Mouse (Mus musculus) hindbrain, embryonic 15.5 days (tissue): Measurements from ENCODE around the gene Pllp. TPM values are rescaled to one million over a fixed set of nuclear protein-coding genes. Genes with fewer than 3 reads are reported as not detected.
A peak's percentile ranks its signal among the peaks of the same experiment; 100 is the strongest.

Source experiments
- ATAC-seq: fragments of 200-750 bp; cut with Nextera tagmentation; 2 replicates; pipeline ENCODE4 v1.8.0; 2017; ENCODE audit warnings: low read depth, moderate number of reproducible peaks, moderate TSS enrichment; ENCODE audit not compliant: low FRiP score
- H3K27ac ChIP-seq: fragments of 300-500 bp; sonication (generic); replicated peaks from 2 replicates; pipeline ENCODE4 v1.5.1; 2015; ENCODE audit warnings: mild to moderate bottlenecking, inconsistent platforms
- H3K27me3 ChIP-seq: fragments of 300-500 bp; sonication (generic); 2 replicates; pipeline ENCODE4 v1.6.1; 2015; ENCODE audit warnings: control low read depth, inconsistent platforms
- H3K36me3 ChIP-seq: fragments of 300-500 bp; sonication (generic); 2 replicates; pipeline ENCODE4 v1.6.1; 2015; ENCODE audit warnings: control low read depth, inconsistent platforms
- H3K4me1 ChIP-seq: fragments of 300-500 bp; sonication (generic); replicated peaks from 2 replicates; pipeline ENCODE4 v1.6.1; 2015; ENCODE audit warnings: control low read depth, inconsistent platforms
- H3K4me2 ChIP-seq: fragments of 300-500 bp; sonication (generic); 2 replicates; pipeline ENCODE4 v1.6.1; 2015; ENCODE audit warnings: moderate library complexity, mild to moderate bottlenecking, inconsistent platforms
- H3K4me3 ChIP-seq: fragments of 300-500 bp; sonication (generic); 2 replicates; pipeline ENCODE4 v1.5.1; 2015; ENCODE audit warnings: mild to moderate bottlenecking, inconsistent platforms
- H3K9ac ChIP-seq: fragments of 300-500 bp; sonication (generic); 2 replicates; pipeline ENCODE4 v1.6.1; 2015; ENCODE audit warnings: inconsistent platforms
- H3K9me3 ChIP-seq: fragments of 300-500 bp; sonication (generic); 2 replicates; pipeline ENCODE4 v1.6.1; 2016; ENCODE audit warnings: control low read depth, inconsistent platforms
- WGBS: fragments of 180-500 bp; shearing (Covaris S2); methylation state at CpG from one replicate; pipeline ENCODE4 v1.1.7; 2015; 5-methylcytosine and 5-hydroxymethylcytosine counted together
- polyA plus RNA-seq: library from polyadenylated mRNA; unstranded; fragments of >200 nt; fragmentation: Nextera tagmentation; extraction: Ambion mirVana; gene quantifications from 2 replicates; pipeline ENCODE4 v1.2.1, GENCODE M21; 2015

Pllp gene
- polyA plus RNA-seq, 1 experiment from 2014 or later, result 1.7 TPM

DNA sequence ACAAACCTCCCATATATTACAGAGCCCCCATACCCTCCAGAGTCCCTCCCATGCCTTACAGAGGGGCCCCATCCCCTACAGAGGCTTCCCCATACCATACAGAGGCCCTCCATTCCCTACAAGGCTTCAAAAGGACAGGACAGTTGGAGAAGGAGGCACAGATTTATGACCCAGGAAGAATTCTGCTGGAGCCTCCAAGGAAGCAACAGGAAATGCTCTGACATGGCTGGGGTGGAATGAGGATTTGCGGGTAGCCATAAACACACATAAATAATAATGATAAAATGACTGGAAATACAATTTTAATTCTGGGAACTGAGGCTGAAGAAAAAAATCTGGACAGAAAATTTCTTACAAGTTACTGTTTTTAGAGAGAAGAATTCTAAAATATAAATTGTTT is 20.8 kb upstream of the Pllp start:
- 96% methylated on average over 1 of the region's 1 CpGs for WGBS
- Histone ChIP-seq H3K9me3 (no peaks in the 10 kb centered on the region), H3K9ac (no peak overlapping the region), H3K4me3 (no peak overlapping the region), H3K4me1 (0 out of 2 replicates have a peak, but pooled peaks cover 4% of the 10 kb centered on the region), H3K4me2 (no peak overlapping the region), H3K27ac (no peak overlapping the region), H3K36me3 (no peaks in the 10 kb centered on the region), H3K27me3 (no peaks in the 10 kb centered on the region)
- no peak for ATAC-seq

DNA sequence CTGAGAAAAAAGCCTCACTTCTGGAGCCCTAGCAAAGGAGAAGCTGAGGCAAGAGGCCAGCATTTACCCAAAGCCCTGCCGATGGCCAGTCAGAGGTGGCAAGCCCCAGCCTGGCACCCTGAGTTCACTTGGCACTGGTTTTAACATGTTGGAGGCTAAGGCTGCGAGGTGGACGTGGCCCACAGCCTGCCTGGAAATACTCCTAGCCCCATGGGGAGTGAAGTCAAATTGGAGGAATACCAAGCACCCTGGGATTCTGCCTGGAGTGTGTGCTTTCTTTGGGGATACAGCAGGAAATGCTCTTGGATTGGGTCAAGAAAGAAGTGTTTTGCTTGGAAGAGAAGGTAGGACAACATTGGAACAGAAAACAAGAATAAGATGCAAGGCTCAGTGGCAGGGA is 19.8 kb upstream of the Pllp start:
- Histone ChIP-seq H3K27me3 (no peaks in the 10 kb centered on the region), H3K9ac (no peak overlapping the region), H3K4me3 (no peak overlapping the region), H3K4me1 (0 out of 2 replicates have a peak, but pooled peaks cover 4% of the 10 kb centered on the region), H3K4me2 (no peak overlapping the region), H3K9me3 (no peaks in the 10 kb centered on the region), H3K36me3 (no peaks in the 10 kb centered on the region), H3K27ac (no peak overlapping the region)
- 84% methylated on average over 3 of the region's 3 CpGs for WGBS
- no peak for ATAC-seq

DNA sequence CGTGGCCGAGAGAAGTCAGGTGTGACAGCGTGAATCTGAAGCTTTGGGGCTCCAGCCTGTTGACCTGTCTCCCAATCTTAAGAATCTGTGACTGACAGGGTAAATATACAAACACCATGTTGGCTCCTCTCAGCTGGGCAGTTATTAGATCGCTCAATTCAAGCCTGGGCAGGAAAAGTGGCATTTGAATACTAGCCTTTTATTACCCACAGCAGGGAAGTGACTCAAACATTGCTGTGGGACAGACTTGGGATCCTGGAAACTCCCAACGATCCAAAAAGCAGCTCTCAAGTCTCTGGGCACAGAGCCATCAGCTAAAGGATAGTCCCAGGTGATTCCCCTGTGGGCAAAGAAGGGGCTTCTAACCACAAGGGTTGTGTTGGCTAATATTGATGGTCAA is 18.5 kb upstream of the Pllp start:
- 36% methylated on average over 5 of the region's 5 CpGs for WGBS
- Histone ChIP-seq H3K9me3 (no peaks in the 10 kb centered on the region), H3K27me3 (no peaks in the 10 kb centered on the region), H3K36me3 (no peaks in the 10 kb centered on the region), H3K9ac (no peak overlapping the region), H3K4me3 (no peak overlapping the region), H3K27ac (no peak overlapping the region), H3K4me2 (no peak overlapping the region), H3K4me1 (0 out of 2 replicates have a peak, but pooled peaks cover 4% of the 10 kb centered on the region)
- no peak for ATAC-seq

DNA sequence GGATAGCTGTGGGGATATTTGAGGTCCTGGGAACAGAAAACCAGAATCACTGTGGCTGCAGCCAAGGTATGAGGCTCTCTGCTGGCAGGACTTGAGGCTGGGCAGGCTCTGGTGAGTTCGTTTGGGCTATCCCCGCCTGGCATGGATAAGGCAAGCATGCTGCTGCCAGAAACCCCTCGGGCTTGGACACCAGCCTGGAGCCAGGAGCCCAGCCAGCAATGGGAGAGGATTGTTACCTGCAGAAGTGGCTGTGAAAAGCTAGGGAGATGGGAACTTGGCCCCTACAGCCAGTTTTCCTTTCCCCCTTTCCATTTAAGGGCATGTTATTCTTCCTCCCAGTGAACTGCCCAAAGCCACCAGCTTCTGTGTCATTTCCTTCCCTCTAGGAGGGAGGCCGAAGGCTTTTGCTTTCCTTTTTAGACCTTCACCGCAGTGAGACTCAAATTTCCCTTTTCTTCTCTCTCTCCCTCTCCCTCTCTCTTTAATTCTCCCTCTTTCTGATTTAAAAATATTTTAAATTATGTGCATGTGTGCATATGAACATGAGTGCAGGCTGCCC is 15.2 kb upstream of the Pllp start:
- H3K4me2 ChIP-seq, result no peak overlapping the region
- H3K9me3 ChIP-seq, result no peaks in the 10 kb centered on the region
- H3K9ac ChIP-seq, result no peak overlapping the region
- WGBS, result 54% methylated on average over 5 of the region's 5 CpGs
- no peak overlapping the region for H3K4me3 ChIP-seq
- no peaks in the 10 kb centered on the region for H3K27me3 ChIP-seq
- H3K4me1 ChIP-seq, result 0 out of 2 replicates have a peak, but pooled peaks cover 4% of the 10 kb centered on the region
- H3K36me3 ChIP-seq, result no peaks in the 10 kb centered on the region
- peak overlapping the region; percentile 32; the same call in 1 of the 2 replicates for H3K27ac ChIP-seq
- ATAC-seq, result no peak

DNA sequence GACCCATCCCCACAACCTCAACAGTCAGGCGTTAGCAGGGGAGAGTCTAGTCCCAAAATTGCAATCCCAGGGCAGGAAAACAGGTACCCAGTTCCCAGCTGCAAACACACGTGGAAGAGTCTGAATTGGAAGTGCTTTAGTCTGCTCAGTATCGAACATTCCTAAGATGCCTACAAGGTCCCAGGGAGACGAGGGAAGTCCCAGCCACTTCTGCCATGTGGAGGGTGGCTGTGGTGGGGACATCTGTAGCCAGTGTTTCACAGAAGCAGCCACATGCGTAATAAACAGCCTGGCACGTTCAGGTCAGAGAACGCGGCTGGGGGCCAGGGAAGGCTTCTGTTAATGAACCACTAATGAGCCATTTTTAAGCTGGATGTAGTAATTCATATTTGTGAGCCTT is 14.3 kb upstream of the Pllp start:
- no peak overlapping the region for H3K4me2 ChIP-seq
- H3K4me3 ChIP-seq, result no peak overlapping the region
- no peak for ATAC-seq
- WGBS, result 48% methylated on average over 8 of the region's 8 CpGs
- no peak overlapping the region for H3K9ac ChIP-seq
- 0 out of 2 replicates have a peak, but pooled peaks cover 4% of the 10 kb centered on the region for H3K4me1 ChIP-seq
- no peaks in the 10 kb centered on the region for H3K36me3 ChIP-seq
- no peaks in the 10 kb centered on the region for H3K27me3 ChIP-seq
- no peak overlapping the region for H3K27ac ChIP-seq
- no peaks in the 10 kb centered on the region for H3K9me3 ChIP-seq

DNA sequence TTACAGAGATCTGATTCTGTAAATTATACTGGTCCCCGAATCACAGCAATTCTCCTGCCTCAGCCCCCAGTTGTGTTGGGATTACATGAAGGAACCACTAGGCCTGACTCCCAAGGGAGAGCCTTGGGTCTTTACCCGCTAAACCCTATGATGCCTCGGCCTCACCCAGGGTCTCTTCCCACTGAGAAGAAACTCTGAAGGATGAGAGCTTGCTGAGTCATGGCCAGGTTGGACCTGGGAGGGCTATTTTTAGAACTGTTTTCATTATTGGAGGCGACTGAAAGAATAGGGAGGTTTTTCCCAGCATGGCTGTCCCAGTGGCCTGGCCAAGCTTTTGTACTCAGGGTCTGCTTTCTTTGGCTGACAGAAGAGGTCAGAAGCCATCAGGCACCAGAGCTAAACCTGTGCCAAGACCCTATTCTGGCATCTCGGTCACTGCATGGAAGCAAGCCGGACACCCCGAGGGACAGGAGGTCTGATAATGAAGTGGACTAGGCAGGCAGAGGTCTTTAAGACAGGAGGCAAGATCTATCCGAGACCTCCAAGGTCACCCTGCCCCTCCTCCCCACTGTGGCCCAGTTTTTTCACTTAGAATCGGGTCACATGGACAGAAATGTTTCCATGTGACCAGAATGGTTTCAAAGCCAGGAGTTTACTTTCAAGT is 10.8 kb upstream of the Pllp start:
- no peak for ATAC-seq
- WGBS, result 79% methylated on average over 9 of the region's 9 CpGs
- H3K9me3 ChIP-seq, result no peaks in the 10 kb centered on the region
- H3K36me3 ChIP-seq, result no peaks in the 10 kb centered on the region
- H3K27me3 ChIP-seq, result no peaks in the 10 kb centered on the region
- no peak overlapping the region for H3K9ac ChIP-seq
- H3K4me3 ChIP-seq, result no peak overlapping the region
- no peak overlapping the region for H3K27ac ChIP-seq
- no peak overlapping the region for H3K4me2 ChIP-seq
- no peaks in the 10 kb centered on the region for H3K4me1 ChIP-seq

DNA sequence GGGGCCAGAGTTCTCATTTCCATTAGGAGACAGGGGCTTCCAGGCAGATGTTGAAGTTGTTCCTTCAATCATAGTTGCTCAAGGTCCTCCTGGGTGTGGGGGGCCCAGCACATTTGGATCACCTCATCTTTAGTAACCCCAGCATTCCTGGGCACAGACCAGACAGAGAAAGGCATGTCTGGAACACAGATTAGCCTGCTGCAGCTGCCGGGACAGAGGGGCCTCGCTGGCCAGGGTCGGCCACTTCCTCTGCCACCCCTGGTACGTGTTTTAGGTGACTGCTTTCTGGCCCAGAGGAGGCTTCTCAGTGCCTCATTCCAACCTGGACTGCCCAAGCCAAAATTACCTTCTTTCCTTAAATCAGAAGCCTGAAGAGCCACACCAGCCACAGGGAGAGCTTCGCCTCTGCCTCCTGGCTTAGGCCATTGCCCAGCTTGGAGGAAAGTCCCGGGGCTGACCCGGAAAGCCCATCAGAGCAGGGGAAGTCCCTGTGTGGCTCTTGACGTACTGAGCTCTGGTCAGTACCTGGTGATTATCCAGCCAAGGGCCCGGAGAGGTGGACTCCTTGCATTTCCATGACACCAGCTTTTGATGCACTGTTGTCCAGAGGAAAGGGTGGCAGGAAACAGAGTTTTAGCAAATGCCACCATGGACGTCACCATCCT is 9.6 kb upstream of the Pllp start:
- Histone ChIP-seq H3K4me3 (no peak overlapping the region), H3K9me3 (no peaks in the 10 kb centered on the region), H3K4me2 (no peak overlapping the region), H3K4me1 (no peaks in the 10 kb centered on the region), H3K36me3 (no peaks in the 10 kb centered on the region), H3K9ac (no peak overlapping the region), H3K27me3 (no peaks in the 10 kb centered on the region), H3K27ac (no peak overlapping the region)
- 87% methylated on average over 10 of the region's 10 CpGs for whole genome bisulfite sequencing
- ATAC-seq, result no peak

DNA sequence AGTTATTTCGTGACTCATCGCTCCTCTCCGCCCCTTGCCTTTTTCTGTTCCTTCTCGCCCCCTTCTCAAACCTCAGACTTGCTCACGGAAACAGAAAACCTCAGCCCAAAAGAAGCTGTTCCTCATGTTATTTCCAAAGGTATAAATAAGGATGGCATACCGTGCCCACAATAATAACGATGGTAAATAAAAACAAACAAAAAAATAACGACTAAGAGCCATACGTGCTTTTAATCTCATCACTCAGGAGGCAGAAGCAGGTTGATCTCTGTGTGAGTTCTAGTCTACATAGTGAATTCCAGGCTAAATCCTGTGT is 8.5 kb upstream of the Pllp start:
- 13% methylated on average over 9 of the region's 9 CpGs for WGBS
- Histone ChIP-seq H3K27ac (peak overlapping the region; percentile 77), H3K9ac (peak overlapping the region; percentile 35)

DNA sequence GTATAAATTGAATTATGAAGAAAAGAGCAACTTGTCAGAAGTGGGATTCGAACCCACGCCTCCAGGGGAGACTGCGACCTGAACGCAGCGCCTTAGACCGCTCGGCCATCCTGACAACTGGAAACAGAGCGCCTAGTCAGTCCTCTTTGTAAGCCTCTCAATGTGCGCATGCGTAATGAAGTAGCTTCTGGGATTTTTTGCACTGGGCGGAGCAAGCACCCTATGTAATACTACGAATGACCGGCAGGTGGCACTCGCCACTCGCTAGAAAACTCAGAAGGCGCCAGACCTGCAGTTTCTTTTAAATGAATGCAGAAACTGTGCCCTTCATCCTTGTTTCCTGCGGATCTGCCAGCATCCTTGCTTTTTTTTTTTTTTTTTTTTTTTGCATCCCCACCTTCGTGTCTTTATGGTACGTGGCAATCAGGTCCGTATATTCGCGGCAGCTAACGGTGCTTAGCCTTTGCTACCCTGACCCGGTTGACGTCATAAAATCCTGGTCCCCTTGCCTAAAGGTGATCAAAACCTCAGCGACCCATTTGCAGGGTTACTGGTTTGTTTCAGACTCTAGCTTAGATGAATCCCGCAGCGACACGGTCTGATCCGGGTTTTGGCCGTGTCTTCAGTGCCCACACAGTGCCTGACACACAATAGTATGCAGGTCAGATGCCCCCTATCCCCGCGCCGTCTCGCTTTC is 8.0 kb upstream of the Pllp start:
- Histone ChIP-seq H3K27me3 (no peaks in the 10 kb centered on the region), H3K9me3 (no peaks in the 10 kb centered on the region), H3K9ac (peak overlapping the region; percentile 35), H3K4me3 (peak overlapping the region; percentile 46), H3K4me2 (peak overlapping the region; percentile 58), H3K36me3 (no peaks in the 10 kb centered on the region), H3K4me1 (no peaks in the 10 kb centered on the region), H3K27ac (peak overlapping the region; percentile 77)
- under 1% methylated on average over 35 of the region's 35 CpGs for WGBS
- ATAC-seq, result peak; percentile 93

More for the DNA sequence above, 8.5 kb upstream of the Pllp start:
- H3K27me3 ChIP-seq, result no peaks in the 10 kb centered on the region
- ATAC-seq, result no peak
- H3K36me3 ChIP-seq, result no peaks in the 10 kb centered on the region
- peak overlapping the region; percentile 42 for H3K4me3 ChIP-seq
- no peaks in the 10 kb centered on the region for H3K9me3 ChIP-seq
- H3K4me2 ChIP-seq, result peak overlapping the region; percentile 58
- no peaks in the 10 kb centered on the region for H3K4me1 ChIP-seq

DNA sequence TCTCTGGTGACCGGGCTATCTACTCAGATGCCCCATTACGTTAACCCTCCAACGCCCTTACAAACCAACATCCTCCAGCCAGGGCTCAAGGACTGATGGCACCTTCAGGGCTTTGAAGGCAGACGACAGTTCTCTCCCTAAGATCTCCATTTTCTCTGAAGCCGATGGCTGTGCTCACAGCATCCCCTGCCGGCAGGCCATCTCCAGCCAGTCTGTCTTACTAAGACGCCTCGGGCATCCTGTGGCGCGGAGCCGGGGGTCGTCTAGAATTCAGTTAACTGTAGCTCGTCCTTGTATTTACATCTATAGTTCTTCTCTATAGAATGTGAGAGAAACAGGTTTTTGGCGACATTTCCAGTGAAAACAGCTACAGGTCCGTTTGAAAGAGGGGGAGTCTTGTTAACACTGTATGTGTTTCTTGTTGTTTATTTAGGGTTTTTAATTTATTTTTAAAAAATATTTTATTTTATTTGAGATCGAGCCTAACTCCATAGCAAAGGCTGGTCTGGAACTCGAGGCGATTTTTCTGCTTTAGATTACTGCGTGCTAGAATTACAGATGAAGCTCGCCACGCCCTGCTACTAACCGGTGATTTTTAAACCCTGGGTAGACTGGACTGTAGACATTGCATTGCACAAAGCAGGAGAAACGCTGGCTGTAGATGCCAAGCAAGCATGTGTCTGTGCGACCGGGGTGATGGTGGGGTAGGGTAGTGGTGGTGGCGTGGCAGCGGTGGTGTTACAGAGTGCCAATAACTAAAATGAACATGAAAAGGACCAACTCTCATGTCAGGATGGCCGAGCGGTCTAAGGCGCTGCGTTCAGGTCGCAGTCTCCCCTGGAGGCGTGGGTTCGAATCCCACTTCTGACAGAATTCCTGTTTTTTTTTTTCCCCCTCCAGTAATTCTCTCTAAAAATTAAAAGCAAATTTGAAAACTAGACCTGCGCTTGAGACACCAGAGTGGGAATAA is 7.1 kb upstream of the Pllp start:
- Histone ChIP-seq H3K4me3 (peak overlapping the region; percentile 46), H3K27ac (peak overlapping the region; percentile 80), H3K9ac (peak overlapping the region; percentile 39), H3K27me3 (peaks cover 3% of the 10 kb centered on the region), H3K36me3 (no peaks in the 10 kb centered on the region), H3K9me3 (no peaks in the 10 kb centered on the region), H3K4me1 (no peaks in the 10 kb centered on the region), H3K4me2 (peak overlapping the region; percentile 53)
- under 1% methylated on average over 35 of the region's 35 CpGs for WGBS
- peak; percentile 85 for ATAC-seq

DNA sequence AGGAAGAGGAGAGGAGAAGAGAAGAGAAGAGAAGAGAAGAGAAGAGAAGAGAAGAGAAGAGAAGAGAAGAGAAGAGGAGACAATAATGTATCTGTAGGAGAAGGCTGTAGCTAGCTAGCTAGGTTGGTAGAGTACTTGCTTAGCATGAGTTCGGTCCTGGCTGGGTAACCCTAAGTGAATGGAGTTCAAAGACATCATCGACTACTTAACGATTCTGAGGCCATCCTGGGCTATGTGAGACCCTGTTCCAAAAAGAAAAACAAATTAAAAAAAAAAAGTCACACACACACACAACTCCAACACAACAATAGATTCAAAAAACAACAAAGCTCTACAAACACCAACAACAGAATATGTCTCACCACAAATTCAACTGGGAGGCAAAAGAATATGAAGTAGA is 6.1 kb upstream of the Pllp start:
- peak overlapping the region; percentile 46 for H3K4me3 ChIP-seq
- peak overlapping the region; percentile 80; the same call in 1 of the 2 replicates for H3K27ac ChIP-seq
- H3K9ac ChIP-seq, result no peak overlapping the region
- H3K27me3 ChIP-seq, result peaks cover 10% of the 10 kb centered on the region
- 61% methylated on average over 3 of the region's 3 CpGs for WGBS
- no peaks in the 10 kb centered on the region for H3K36me3 ChIP-seq
- H3K9me3 ChIP-seq, result no peaks in the 10 kb centered on the region
- no peak for ATAC-seq
- peak overlapping the region; percentile 53 for H3K4me2 ChIP-seq
- H3K4me1 ChIP-seq, result no peaks in the 10 kb centered on the region
